Mouse (Mus musculus) erythroblast, embryonic 14.5 days (primary cell): Measurements from ENCODE around the gene Krtap3-1.

Experiments
- GATA1 ChIP-seq: IDR thresholded peaks from 2 replicates; pipeline ENCODE4 v1.6.1; 2012; ENCODE audit warnings: low read length, inconsistent platforms, mixed read lengths
- TAL1 ChIP-seq: IDR thresholded peaks from 3 replicates; pipeline ENCODE4 v1.6.1; 2012; ENCODE audit warnings: low read length, inconsistent platforms, mixed read lengths

DNA sequence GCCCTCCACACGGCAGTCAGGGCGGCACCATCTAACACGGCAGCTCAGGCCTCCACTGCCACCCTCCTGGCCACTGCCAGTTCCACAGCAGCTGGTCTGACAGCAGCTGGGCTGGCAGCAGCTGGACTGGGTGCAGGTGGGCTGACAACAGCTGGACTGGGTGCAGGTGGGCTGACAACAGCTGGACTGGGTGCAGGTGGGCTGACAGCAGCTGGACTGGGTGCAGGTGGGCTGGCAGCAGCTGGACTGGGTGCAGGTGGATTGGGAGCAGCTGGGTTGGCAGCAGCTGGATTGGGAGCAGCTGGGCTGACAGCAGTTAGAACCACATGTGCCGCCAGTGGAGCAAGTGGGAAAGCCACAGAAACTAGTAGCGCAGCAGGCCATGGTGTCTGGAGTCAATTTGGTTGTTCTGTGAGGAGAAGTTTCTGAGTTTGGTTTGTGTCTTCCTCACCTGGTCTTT lies 16.8 kb upstream of the Krtap3-1 start, which contains the start of gene Krtap1-4:
- no peak for TF ChIP-seq GATA1
- no peak for TF ChIP-seq TAL1
